Mouse (Mus musculus) fibroblast of lung, adult 2 months (primary cell): Measurements from ENCODE around the gene Gm44973.
"Not testable (repeated sequence)": the region's sequence is repeated elsewhere in the genome, so short reads cannot be mapped to it uniquely, and the experiment has no call there.

ENCODE experiments used
- DNase-seq: peaks from one replicate; pipeline ENCODE4 v3.0.0-alpha.2; 2011; ENCODE audit warnings: low read depth

The Gm44973 gene

DNA sequence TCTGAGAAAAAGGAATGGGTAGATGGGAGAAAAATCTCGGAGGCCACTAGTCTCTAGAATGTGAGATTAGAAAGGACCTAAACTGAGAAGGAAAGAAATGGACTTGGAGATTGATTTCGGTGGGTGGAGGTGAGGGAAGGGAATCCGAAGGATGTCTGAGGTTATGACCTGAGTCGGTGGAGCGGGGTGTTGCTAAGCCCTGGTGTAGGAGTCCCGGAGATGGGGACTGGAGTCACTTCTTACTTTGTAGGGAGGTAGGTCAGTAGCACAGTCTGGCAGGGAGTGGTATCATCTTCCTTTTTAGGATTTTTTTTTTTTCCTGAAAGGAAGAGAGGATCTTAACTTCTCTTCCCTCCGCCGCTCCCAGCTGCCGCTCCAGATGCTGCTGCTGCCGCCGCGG lies 37.1 kb downstream of the Gm44973 start:
- no peak for DNase-seq

DNA sequence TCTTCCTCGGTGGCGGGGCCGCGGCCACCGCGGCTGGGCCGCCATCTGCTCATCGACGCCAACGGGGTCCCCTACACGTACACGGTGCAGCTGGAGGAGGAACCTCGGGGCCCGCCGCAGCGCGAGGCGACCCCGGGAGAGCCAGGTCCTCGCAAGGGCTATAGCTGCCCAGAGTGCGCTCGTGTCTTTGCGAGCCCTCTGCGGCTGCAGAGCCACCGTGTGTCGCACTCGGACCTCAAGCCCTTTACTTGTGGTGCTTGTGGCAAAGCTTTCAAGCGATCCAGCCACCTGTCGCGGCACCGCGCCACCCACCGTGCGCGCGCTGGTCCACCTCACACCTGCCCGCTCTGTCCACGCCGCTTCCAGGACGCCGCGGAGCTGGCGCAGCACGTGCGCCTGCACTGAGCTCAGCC lies 37.6 kb downstream of the Gm44973 start:
- DNase-seq, result no peak

DNA sequence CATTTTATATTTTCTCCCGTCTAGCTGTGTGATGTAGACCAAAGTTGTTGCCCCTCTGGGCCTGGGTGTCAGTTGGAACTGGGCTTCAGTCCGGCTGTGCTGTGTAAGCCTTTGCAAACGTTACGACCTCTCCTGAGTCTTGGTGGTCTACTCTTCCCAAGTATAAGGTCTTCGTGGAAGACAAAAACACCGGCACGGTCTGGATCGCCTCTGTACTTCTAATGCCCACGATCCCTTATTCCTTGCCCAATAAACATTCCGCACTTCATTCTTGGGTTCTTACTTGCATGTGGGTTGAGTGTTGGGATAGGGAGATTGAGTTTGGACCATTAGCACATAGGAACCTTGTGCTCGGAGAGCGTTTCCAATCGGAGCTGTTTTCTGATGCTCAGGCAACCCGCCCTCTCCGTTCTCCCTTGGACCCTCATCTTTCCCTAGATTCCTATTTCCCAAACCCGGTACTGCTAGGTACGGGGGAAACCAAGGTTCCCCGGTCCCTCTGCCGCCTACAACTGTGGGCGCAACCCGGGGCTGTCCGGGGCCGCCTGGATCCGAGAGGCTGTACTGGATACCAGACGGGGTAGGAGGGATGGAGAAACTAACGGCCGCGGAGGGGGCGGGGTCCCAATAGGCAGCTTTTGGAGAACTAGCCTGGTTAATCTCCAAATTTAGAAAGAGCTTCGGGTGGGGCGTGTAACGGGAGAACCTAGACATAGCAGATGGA lies 38.3 kb downstream of the Gm44973 start:
- no peak for DNase-seq

DNA sequence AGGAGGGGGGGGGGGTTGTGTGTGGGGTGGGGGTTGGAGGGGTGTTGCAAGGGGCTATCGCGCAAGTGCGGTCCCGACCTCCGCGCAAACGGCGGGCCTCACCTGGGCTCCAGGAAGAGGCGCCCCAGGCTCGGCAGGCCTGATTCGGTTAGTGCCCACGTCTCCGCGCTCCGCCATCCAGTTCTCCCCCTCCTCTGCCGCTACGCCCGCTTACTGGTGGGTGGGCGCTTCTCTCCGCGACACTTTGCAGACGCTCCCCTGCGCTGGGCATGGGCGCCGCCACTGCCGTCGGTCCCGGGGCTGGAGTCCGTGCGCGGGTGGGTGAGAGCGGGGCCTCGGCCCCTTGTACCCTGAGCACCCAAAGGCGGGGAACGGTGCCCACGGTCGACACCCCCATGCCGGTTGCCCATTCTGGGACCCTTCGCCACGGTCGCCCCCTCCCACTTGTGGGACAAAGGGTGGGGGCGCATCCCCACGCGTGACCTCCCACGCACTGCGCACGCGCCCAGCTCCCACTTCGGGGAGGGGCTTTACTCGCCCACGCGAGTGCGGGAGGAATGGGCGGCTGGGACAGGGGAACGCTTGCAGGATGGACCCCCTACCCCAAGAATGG lies 41.5 kb downstream of the Gm44973 start:
- no peak for DNase-seq

DNA sequence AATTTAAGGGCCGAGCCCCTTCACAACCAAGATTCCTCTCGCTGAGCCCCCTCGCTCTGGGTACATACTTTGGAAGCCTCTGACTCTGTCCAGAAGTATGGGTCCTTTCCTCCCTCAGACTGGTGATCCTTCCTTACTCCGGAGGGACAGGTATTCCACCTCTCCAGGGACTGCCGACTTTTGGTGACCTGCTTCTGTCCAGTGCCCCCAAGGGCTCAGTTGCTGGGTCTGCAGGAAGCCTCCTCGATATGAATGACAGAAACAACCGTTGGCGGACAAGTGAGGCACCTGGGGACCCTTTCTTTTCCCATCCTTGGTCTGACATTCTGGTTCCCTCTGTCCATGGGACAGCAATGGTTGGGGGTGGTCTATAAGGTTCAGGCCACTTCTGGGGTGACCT lies 42.1 kb downstream of the Gm44973 start:
- no peak for DNase-seq

DNA sequence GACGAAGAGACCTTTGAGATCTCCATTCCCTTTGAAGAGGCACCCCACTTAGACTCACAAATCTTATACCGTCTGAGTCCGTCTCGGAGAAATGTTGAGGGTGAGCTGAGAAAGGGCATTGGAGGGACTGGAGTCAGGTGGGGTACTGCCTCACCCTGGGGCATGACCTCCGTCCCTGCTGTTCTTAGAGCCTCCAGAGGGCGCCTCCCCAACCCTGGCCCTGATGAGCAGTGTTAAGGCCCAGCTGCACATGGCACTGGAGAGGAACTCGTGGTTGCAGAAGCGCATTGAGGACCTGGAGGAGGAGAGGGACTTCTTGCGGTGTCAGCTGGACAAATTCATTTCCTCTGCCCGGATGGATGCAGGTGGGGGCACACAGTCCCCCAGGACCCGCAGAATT lies 42.5 kb downstream of the Gm44973 start:
- no peak for DNase-seq

DNA sequence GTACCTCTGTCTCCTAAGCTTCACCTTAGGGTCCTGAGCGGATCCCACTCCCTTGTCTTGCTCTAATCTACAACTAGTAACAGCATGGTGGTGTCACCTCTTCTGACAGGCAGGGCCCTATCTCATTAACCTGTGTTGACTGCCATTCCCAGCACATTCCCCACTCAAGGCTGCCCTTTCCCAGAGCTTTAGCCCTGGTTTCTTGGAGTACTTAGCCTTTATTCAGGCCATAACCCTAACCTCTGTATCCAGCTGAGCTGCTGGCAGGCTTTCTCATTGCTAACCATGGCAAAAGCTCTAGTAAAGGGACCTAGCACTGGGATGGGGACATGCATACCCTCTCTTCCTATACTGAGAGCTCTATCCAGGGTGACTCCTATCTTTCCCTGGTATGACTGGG lies 43.3 kb downstream of the Gm44973 start:
- no peak for DNase-seq

DNA sequence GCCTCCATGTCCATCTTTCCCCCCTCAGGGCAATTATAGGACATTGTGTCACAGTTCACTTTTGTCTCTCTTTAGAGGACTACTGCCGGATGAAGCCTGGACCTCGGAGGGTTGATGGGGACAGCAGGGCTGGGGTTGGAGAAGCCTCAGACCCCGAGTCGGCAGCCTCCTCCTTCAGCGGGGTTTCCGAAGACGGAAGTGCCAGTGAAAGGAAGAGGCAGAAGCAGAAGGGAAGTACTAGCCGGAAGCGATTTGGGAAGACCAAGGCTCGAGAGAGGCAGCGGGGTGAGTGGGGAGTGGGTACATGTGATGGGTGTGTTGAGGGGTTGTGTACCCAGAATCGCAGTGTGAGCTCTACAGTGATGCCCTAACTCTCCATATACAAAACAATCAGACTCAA lies 44.1 kb downstream of the Gm44973 start:
- no peak for DNase-seq

DNA sequence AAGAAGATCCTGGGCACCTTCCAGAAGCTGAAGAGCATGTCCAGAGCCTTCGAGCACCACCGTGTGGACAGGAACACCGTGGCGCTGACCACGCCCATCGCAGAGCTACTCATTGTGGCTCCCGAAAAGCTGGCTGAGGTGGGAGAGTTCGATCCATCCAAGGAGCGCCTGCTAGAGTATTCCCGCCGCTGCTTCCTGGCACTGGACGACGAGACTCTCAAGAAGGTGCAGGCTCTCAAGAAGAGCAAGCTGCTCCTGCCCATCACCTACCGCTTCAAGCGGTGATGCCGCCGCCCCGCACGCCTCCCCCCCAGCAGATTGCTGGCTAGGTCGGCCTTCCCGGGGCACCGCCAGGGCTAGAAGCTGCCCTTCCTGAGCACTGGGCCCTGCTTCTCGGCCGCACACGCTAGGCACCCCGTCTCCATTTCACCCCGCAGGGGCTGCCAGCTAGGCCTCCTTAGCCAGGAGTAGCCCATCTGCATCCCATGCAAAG lies 45.0 kb downstream of the Gm44973 start:
- peak; percentile 62 for DNase-seq

DNA sequence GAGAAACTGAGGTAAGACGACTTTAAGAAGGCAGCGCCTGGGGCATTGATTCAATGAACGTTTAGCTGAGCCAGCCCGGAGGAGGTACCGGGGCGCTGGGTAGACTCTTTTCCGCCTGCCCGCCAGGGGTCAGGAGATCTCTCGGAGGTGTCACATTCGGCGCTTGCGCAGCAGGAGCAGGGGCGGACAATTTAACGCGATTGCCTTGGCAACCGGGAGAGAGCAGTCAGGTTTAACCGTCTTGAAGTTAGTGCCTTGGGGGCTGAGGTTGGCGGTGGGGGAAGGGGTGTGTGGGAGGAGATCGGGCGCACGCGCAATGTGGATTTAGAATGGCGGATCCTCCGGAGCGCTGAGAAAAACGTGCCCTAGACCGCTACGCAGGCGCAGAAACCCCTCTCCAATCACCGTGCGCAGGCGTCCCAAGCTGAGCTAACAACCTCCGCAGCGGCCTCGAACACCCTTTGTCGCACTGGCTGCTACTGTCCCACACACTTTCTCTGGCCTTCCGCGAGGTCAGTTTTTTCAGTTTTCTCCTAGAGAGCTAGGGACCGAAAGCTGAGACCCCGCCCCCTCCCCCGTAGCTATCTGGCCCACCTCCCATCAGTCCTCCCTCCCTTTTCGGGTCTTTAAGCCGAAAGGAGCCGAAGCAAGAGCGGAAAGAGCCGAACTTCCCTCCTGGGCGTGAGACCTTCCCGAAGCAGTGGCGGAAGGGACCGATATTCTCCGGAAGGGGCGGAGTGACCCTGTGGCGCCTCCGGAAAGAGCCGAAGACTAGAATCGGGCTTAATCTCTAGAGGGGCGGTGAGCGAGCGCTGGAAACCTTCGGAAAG lies 45.9 kb downstream of the Gm44973 start:
- peak; percentile 94 for DNase-seq

DNA sequence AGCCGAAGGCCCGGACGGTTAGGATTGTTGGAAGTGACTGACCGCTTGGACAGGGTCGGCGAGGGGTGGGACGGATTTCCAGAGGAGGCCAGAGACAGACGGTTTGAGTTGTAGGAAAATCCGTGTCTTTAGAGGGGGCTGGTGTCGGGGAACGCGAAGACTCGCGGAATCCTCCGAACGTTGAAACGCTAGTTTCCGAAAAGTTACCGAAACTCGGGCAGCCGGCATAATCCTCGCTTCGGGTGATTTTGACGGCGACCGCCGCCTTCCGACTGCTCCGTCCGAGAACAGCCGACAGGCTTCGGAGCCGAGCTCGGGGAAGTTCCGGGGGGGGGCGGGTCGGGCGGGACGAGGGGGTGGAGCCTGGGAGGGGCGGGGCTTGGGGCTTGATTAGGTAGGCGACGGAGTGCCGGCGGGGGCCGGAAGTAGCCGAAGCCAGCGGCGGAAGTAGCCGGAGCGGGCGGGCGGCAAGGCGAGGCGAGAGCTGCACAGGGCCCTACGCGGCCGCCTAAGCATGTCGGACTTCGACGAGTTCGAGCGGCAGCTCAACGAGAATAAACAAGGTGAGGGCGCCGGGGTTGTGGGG lies 46.6 kb downstream of the Gm44973 start, which contains the start of gene U2af2:
TSS of gene U2af2 (plus strand) at position 370 of the 586 bp plus-strand sequence.
- DNase-seq, result peak; percentile 44

DNA sequence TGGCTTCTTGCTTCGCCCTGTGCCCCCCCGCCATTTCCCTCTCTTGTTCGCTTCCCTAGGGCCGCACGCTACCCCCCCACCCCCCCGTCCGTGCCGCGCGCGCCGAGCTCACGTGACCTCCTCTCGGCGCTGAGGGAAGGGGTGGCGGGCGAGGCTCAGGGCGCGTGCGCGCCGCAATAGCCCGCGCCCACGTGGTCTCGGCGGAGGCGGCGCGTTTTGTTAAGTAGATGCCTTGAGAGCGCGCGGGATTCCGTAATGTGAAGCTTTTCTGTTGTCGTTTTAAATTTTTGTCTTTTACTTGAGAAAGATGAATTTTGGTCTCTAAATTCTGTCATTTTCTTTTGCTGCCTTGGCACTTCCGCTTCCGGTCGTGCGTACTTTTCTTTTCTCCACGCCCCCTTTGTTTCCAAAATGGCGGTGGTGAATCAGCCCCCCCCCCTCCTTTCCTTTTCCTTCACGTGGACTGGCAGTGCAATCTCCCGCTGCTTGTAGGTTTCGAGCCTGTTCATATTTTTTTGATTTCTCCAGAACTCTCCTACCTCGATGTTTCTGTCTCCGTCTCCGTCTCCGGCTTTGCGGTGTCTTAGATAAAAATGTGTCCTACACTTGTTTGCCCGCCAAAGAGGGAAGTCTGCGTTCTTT lies 47.2 kb downstream of the Gm44973 start:
- DNase-seq, result peak; percentile 54

DNA sequence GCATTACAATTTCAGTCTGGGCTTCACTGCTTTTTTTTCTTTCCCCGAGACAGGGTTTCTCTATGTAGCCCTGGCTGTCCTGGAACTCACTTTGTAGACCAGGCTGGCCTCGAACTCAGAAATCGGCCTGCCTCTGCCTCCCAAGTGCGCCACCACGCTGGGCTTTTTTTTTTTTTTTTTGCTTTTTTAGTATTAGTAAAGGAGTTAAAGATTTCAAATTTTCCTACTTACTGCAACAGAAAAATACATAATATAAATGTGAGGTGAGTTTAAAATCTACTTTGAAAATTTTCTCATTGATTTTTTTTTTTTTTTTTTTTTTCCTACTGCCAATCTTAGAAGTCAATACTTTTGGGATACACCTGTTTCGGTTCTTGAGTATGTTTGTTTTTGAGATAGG lies 49.6 kb downstream of the Gm44973 start:
- no peak for DNase-seq

DNA sequence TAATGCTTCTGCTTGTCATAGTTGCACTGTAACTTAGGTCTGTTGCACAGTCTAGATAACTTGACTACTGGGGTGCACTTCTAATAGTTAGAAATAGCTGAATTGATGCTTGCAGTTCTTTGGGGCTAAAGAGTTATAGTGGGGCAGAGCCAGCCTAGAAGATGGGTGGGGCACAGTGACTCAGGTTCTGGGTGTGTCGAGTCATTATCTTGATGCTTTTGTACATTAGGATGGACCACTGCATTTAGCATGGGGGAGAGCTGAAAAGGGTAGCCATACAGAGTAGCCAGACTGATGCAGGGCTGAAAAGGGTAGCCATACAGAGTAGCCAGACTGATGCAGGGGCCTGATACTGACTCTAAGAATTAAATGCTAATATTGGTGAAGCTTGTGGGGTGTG lies 58.3 kb downstream of the Gm44973 start:
- no peak for DNase-seq

DNA sequence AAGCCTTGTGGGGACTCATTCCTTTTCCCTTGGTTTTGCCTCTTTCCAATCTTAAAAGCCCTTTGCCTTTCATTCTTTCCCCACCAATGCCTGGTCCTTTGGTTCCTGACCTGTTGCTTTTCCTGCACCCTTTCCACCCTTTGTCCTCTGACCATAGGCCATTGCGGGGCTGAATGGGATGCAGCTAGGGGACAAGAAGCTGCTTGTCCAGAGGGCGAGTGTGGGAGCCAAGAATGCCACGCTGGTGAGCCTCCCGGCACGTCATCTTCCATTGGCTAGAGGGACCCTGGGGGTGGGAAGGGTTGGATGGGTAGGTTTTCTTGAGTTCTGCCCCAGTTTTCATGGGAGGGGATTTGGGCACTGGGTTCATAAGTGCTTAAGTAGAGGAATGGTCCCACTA lies 59.7 kb downstream of the Gm44973 start:
- no peak for DNase-seq

DNA sequence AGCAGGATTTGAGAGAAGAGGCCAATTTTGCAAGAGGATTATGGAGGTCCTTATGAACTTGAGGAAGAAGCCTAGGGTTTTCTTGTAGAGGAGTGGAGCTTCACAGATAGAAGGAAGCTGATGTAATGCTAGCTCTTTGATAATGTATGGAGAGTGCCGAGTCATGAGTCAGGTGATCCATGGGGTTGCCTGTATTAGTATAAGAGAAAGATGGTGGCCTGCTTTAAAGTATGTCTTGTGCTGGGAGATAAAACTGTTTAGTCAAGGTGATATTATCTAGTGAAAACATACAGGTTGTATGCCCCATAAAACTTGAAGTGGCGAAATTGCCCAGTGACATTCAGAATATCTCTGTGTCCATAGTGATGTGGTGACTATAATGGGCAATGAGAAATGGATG lies 61.6 kb downstream of the Gm44973 start:
- DNase-seq, result no peak

DNA sequence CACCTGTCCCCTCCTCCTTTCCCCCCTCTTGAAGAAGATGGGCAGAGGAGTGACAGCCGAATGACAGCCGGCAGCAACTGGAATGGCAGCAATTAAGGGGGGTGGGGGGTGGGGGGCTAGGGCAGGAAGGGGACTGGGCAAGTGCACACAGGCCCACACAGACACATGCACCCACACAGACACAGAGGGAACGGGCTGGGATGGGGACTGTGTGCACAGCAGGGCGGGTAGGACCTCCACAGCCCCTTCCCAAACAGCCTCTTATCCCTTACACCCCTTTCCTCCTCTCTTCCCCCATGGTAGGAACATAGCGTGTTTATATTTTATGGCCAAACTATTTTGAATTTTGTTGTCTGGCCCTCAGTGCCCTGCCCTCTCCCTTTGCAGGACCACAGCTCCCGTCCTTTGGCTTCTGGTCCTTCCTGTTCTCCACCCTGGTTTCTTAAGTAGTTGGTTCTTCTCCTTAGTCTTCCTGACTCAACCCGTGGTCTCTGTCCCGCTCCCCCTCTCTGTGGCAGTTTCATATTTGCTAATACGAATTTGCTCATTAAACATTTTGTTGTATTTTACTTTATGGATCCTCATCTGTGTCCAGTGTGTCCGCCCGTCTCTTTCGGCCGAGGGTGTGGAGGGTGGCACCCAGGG lies 64.2 kb downstream of the Gm44973 start:
- DNase-seq, result not testable (repeated sequence)

DNA sequence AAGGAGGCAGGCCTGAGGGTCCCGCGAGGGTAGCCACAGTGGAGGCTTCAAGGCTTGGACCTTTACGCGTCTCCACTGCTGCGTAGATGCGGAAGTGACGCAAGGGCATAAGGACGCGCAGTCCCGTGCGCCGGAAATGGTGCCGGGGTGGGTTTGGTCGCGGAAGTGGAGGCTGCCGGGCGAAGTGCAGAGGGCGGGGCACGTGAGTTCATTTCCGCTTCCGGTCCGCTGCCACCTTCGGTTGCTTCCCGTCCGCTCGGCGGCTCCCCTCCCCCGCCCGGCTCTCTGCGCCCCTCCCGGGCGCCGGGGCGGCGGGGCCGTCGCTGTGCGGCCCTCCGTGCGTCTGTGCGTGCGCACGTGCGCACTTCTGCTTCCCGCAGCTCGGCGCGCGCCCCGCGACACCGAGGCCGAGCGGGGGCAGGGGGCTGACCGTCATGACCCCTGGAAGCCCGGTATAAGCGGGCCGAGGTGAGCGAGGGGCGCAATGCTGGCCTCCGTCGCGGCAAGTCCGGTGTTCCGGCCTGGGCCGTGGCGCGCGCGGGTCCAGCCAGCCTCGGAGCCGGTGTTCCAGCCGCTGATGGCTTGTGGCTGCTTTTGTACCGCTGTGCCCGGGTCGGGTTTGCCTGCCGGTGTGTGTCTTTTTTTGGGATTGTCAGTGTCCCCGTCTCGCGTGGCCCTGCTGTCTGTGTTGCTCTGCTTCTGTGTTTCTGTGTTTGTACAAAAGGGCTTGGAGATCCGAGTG lies 64.9 kb downstream of the Gm44973 start, which contains the start of gene Epn1:
TSS of gene Epn1 (plus strand) at position 226 of the 742 bp plus-strand sequence.
- DNase-seq, result peak; percentile 86

DNA sequence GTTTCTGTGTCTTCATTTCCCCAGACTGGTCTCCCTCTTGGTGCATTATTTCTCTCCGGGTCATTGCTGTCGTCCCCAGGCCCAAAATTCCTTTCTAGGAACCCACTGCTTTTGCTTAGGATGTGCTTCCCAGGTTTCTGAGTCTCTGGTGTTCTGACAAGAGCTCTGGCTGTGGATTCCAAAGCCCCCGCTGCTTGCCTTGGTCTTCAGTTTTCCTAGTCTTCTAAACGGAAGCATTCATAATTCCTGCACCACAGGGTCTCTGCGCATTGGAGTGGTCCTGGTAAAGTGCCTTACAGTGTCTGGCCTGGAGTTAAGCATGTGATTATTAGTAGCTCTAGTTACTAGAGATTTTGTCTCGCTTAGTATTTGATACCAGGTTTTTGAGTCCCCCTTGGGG lies 65.5 kb downstream of the Gm44973 start:
- no peak for DNase-seq

DNA sequence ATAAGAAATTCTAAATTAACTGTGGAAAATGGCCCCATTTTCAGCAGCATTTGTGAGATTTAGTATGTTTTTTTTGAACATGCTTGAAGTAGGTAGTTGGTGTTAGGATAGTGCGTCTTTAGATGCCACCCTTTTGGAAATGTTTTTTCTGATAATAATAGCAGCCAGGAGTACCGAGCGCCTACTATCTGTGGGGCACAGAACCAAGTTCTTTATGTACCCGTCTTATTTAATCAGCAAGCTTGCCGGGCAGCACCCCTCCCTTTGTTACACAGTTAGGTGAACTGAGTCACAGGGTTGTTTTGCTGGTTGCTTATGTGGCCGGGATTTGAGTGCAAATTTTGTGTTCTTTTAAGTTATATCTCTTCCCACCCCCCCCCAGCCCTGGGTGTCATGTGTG lies 65.9 kb downstream of the Gm44973 start:
- DNase-seq, result no peak

DNA sequence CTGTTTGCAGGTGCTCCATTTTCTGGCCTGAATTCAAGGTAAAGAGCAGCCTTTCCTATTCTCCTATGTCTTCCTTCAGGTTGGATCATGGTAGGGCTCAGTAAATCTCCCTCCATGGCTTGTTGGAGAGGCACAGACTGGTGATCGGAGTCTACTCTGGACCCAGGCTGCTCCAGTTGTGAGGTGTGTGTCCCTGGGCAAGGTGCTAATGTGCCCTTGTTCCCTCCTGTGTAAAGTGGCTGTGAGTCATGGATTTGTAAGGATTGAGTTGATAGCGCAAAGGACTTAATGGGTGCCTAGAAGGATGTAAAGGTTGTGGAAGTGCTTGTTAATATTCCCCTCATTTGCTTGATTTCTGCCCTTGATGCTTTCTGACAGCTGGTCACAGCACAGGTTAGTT lies 66.6 kb downstream of the Gm44973 start:
- DNase-seq, result no peak
